Mouse (Mus musculus) cerebellum, postnatal 25 days (tissue): ENCODE data around the gene Hapln1.

Experiments used
- DNase-seq, 2 experiments: peaks; one replicate each; pipeline ENCODE4 v3.0.0; 2021; ENCODE audit warnings: mixed read lengths in 2 of 2

The Hapln1 gene

DNA sequence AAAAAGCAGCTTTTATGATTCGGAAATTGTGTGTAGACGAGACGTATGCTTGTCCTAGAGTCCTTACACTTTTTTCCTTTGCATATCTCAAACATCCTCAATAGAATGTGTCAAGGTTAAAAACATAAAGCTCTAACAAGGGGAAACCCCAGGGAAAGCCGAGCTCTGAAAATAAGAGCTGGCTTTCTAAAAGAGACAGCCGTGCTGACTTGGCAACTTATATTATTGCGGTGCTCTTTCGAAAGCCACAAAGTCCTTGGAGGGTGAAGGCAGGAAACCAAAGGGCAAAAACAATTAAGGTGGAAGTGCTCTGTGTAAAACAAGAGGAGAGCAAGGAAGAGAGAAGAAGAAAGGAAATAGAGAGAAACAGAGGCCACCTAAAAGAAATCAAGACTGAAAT, 60.9 kb downstream of the Hapln1 start:
- no peak for DNase-seq

DNA sequence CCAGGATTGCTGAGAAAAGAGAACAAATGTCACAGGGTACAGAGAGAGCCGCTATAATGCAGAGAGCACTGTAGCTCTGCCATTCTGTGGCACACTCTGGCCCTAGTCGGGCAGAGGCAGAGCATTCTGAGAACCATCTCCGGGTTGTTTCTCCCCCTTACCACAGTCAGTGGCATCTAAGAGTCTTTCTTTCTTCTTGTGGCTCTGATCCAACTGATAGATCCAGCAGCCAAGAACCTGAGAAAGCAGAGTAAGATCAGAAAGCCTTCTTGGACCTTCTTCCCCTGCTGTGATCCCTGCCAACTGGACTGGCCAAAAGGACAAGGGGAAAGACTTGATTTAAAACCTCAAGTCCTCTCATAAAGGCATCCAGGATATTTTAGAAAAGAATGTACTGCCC, 63.7 kb downstream of the Hapln1 start:
- no peak for DNase-seq

DNA sequence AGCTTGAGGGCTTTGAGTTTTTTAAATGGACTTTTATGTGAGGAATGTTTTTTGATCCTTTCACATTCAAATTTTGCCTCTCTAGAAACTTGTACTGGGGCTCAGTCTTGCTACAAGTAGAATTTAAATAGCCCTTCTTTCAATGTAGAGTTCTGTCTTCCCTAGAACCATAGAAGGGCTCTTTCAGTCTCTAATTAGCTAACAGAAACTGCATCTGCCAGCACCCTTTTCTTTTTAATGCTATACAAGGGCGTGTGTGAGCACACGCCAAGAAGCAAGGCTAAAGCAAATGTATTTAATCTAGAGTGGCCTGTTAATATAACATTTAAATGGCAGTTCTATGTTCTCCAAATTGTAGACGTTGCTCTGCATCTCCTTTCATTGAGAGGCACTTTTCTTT, 67.8 kb downstream of the Hapln1 start:
- DNase-seq, result no peak

DNA sequence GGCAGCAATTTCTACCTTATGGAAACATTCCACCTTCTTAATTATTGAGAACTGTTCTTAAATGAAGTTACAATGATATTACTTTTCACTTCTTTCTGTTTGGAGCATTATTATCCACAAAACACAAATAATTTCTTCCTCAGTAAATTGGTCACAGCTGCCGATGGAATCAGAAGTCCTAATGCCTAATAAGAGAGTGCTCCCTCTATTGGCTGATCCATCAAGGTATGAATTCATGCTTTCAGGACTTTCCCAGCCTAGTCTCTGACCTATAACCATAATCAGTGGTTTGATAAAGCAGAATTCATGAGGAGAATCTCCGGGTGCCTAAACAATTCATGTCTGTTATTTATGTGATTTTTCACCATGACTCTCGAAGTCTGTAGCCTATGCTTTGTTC, 79.5 kb downstream of the Hapln1 start:
- no peak for DNase-seq

DNA sequence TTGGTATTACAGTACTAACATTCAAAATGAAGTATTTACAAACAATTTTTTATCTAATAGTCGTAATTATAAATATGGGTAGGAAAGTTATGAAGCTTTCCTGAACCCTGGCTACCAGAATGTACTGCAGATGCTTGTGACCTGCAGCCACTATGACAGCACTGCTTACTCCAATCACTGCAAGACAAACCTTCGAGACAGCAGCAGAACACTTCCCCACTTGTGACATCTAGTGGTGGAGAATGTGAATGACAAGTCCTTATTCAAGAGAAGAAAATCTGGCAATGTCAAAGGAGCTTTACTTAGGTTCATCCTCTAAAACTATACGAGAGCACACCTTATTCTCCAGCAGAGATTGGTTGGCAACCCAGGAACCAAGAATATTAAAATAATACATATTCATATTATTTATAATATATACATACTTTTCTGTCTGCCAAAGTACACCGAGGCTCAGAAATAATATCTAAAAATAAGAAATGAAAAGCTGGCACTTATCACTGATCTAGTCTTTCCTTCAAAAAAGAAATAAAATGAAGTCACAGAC, 94.6 kb downstream of the Hapln1 start:
- peak in 1 of 2 experiments; percentile 10 for DNase-seq

DNA sequence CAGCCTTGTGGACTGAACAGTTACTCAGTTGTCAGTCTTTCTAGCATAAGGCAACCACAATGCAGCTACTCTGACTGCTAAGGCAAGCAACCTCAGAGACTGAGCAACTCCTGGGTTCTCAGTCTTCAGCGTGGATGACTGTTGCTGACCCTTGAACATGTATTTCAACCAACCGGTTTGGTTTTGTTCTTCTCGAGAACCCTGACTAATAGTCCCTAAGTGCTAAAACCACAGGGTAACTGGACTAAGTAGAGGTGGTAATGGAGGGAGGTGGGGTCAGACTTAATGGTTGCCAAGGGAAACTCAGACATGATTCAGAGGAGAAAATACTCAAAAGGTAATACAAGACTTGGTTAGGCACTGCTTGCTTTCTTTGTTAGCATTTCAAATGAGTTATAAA, 97.4 kb downstream of the Hapln1 start:
- DNase-seq, result no peak

DNA sequence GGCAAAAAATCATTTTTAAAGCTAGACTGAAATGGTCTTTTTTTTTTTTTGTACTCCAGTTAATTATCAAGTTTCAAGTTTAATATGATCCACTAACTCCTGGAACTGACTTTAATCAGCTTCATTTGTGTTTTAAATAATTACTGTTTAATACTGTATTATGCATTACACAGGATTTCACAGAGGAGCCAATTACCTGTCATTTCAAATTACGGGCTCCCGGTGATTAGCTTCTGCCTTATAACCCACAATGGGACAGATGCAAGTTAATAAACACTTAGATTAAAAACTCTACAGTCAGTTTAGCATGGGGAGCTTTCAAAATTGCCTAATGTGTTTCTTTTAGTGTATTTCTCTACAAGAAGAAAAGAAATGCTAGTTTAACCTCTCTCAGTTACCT, 106.0 kb downstream of the Hapln1 start:
- no peak for DNase-seq

DNA sequence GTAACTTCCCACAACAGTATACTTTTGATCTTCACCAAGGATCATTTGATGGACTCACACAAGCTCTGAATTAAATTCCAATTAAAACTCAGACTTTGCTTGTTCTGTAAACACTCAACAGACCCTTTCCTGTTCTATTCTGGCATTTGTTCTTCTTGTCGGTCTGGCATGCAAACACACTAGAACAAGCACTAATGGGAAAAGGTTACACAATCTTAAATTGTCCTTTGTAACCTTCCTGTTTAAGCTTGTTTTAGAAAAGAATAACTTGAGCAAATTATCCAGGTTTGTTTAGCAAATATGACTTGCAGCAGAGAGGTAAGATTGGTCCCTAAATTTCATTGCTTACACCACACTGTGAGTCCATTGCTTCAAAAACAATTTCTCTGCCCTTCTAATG, 113.2 kb downstream of the Hapln1 start:
- DNase-seq, result no peak

DNA sequence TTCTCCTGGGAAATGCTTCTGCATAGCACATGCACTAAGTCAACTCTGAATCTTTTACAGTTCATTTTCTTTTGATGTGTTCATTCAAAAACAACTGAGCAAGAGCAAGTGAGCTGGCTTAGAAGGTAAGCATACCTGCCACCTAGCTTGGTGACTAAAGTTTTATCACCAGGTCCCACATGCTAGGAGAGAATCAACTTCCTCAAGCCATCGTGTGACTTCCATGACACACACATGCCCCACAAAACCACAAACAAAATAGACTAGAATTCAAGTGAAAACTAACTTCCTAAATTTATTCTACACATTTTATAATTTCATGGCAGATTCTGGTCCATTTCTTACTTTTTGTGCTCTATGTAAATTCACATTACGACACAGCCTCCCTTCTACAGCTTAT, 113.7 kb downstream of the Hapln1 start:
- no peak for DNase-seq

DNA sequence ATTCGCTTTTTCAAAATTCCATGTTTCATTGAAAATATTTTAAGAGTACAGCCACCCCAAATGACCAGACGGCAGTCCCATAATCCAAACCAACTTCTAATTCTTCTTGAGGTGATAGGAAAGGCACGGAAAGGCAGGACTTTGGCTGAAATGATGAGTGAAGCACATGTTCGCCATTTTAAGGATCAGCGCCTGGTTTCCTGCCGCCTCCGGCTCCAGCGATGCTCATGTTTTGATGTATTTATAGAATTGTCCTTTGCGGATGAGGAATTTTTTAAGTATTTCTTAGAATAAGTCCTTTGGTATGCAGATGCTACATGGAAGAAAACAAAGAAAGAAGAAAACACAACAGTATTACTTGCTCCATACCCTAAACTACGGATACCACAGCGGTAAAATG, 117.5 kb downstream of the Hapln1 start:
- DNase-seq, result no peak
